Mouse (Mus musculus) intestine, postnatal 0 days (tissue): ENCODE data around the gene Has1. TPM values are rescaled to one million over a fixed set of nuclear protein-coding genes. Genes with fewer than 3 reads are reported as not detected.

Experiments used
- ATAC-seq: fragments of 200-750 bp; cut with Nextera tagmentation; 2 replicates; pipeline ENCODE4 v1.8.0; 2017; ENCODE audit warnings: mild to moderate bottlenecking, moderate TSS enrichment, moderate library complexity
- H3K27ac ChIP-seq: fragments of 300-500 bp; sonication (generic); 2 replicates; pipeline ENCODE4 v1.5.1; 2014; ENCODE audit warnings: mild to moderate bottlenecking, low read depth, low read length, moderate library complexity
- H3K27me3 ChIP-seq: fragments of 300-500 bp; sonication (generic); replicated peaks from 2 replicates; pipeline ENCODE4 v1.6.1; 2014; ENCODE audit warnings: low read length, mixed read lengths; ENCODE audit not compliant: control insufficient read depth, insufficient read depth
- H3K36me3 ChIP-seq: fragments of 300-500 bp; sonication (generic); 2 replicates; pipeline ENCODE4 v1.6.1; 2014; ENCODE audit warnings: mild to moderate bottlenecking, moderate library complexity; ENCODE audit not compliant: control insufficient read depth, insufficient read depth
- H3K4me1 ChIP-seq: fragments of 300-500 bp; sonication (generic); replicated peaks from 2 replicates; pipeline ENCODE4 v1.6.1; 2014; ENCODE audit warnings: antibody characterized with exemption, low read length, mixed read lengths; ENCODE audit not compliant: control insufficient read depth, insufficient read depth
- H3K4me2 ChIP-seq: fragments of 300-500 bp; sonication (generic); replicated peaks from 2 replicates; pipeline ENCODE4 v1.6.1; 2014; ENCODE audit warnings: low read depth, mild to moderate bottlenecking, moderate library complexity
- H3K4me3 ChIP-seq: fragments of 300-500 bp; sonication (generic); 2 replicates; pipeline ENCODE4 v1.5.1; 2014; ENCODE audit warnings: low read depth, low read length
- H3K9ac ChIP-seq: fragments of 300-500 bp; sonication (generic); 2 replicates; pipeline ENCODE4 v1.6.1; 2014; ENCODE audit warnings: mild to moderate bottlenecking, low read depth, low read length
- H3K9me3 ChIP-seq: fragments of 300-500 bp; sonication (generic); 2 replicates; pipeline ENCODE4 v1.6.1; 2016; ENCODE audit warnings: mixed run types; ENCODE audit not compliant: control insufficient read depth
- CTCF ChIP-seq: sonication (generic); IDR thresholded peaks from 2 replicates; pipeline ENCODE4 v1.5.1; 2016; ENCODE audit warnings: low read depth, mild to moderate bottlenecking, control low read depth, antibody characterized with exemption, moderate library complexity
- WGBS: fragments of 180-500 bp; shearing (Covaris S2); extraction: QIAGEN DNeasy Blood & Tissue Kit; methylation state at CpG from one replicate; pipeline ENCODE4 v1.1.7; 2014; 5-methylcytosine and 5-hydroxymethylcytosine counted together
- polyA plus RNA-seq: library from polyadenylated mRNA; unstranded; fragments of >200 nt; fragmentation: Nextera tagmentation; extraction: Ambion mirVana; gene quantifications from 2 replicates; pipeline ENCODE4 v1.2.1, GENCODE M21; 2015

Gene Has1
- polyA plus RNA-seq, 1 experiment from 2014 or later, result 0.66 TPM

DNA sequence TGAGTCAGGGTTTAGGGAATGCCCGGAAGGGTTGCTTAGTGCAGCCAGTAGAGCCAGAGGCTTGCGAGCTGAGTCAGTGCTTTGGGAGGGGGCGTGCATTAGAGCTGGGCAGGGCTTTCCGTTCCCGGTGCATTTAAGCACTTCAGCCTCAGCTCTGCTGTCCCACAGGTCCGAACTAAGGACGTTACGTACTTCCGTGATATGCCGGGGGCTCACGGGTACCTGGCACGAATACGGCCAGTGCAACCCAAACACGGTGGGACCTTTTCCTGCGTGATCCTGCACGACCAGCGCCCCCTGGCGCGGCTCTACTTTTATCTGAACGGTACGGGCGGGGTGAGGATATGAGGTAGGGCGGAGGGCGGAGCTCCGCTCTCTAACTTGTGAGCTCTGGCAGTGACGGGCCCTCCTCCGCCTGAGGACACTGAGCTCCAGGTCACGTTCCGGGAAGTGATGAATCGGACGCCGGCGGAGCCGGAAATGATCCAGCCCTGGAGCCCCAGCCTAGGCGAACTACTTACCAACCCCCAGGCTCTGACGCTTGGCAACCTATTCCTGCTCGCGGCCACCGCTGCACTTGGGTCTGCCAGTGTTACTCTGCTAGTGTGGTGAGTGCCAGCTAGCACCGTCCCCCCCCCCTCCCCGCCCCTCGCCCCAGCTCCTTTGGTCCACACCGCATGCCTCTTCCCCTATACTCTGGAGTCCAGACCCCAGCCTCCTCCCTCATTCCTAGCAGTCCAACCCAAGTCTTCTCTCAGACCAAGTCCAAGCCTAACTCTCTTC, 16.9 kb downstream of the Has1 start:
- Histone ChIP-seq H3K27me3 (no peaks in the 10 kb centered on the region), H3K36me3 (peaks cover 6% of the 10 kb centered on the region), H3K27ac (peak overlapping the region; percentile 91), H3K4me1 (no peaks in the 10 kb centered on the region; the same call in 1 of the 2 replicates), H3K9ac (peak overlapping the region; percentile 50), H3K4me2 (peak overlapping the region; percentile 71), H3K4me3 (peak overlapping the region; percentile 53), H3K9me3 (no peaks in the 10 kb centered on the region)
- ATAC-seq, result peak; percentile 100
- WGBS, result under 1% methylated on average over 43 of the region's 43 CpGs
- TF ChIP-seq CTCF, result peak; percentile 92

DNA sequence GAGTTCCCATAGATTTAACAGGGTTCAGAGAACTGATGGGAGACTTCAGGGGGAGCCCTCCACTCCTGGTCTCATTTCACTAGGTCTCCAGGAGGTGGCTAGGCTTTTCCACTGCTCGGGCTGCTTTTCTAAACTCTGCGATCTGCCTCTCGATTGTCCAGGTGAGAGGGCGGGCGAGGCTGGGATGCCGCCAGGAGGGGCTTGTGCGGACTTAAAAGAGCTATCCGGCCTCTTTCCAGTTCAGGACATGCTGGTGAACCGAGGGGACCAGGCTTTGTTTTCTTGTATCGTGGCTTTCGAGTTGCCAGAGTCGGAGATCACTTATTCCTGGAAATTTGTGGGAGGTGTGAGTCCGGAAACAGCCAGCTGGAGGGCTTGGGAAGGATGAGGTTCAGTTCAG, 17.6 kb downstream of the Has1 start:
- TF ChIP-seq CTCF, result no peak
- Histone ChIP-seq H3K27ac (peak overlapping the region; percentile 91), H3K4me2 (peak overlapping the region; percentile 71), H3K4me3 (peak overlapping the region; percentile 53), H3K27me3 (no peaks in the 10 kb centered on the region), H3K36me3 (peaks cover 6% of the 10 kb centered on the region), H3K9me3 (no peaks in the 10 kb centered on the region), H3K4me1 (no peaks in the 10 kb centered on the region; the same call in 1 of the 2 replicates), H3K9ac (peak overlapping the region; percentile 50)
- ATAC-seq, result no peak
- 9% methylated on average over 13 of the region's 13 CpGs for WGBS

DNA sequence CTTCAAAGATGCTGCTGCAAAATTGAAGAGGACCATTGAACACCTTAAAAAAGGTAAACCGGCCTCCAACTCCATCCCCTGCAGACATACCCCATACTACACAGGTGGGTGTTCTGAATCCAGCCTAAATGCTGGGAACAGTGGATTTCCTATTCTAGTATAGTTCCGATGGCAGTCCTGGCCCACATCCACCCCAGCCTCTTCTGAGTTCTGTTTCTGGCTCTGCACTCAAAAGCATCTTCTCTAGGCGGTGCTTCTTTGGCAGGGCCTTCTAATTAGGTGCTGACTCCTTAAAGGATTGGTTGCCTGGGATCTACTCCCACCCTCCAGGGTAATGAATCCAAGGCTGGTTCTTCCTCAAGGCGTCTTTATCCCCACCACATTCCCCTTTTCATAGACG, 18.9 kb downstream of the Has1 start:
- WGBS, result 76% methylated on average over 5 of the region's 5 CpGs

DNA sequence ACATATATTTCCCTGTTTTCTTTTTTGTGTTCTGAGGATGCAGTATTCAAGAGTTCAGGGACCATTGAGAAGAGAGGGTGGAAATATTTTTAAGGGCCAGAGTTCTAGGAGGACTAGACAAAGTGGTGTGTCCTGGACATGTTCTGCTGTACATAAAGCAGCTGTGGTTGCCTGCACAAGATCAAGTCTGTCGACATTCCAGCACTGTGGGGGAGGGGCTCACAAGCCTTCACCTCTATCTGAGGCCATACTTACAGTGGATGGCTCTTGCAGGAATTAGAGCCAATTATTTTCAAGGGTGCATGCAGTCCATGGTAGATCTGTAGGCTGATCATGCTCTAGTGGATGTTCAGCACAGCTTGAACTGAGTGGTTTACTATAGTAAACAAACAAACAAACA, 20.1 kb downstream of the Has1 start:
- no peak overlapping the region for H3K27ac ChIP-seq
- 0% methylated on average over 1 of the region's 1 CpGs for WGBS

More for the DNA sequence above, 18.9 kb downstream of the Has1 start:
- ATAC-seq, result no peak
- Histone ChIP-seq H3K9ac (no peak overlapping the region), H3K27me3 (no peaks in the 10 kb centered on the region), H3K4me1 (no peaks in the 10 kb centered on the region; the same call in 1 of the 2 replicates), H3K36me3 (peaks cover 6% of the 10 kb centered on the region), H3K4me2 (no peak overlapping the region), H3K4me3 (no peak overlapping the region), H3K27ac (no peak overlapping the region), H3K9me3 (no peaks in the 10 kb centered on the region)
- TF ChIP-seq CTCF, result no peak

DNA sequence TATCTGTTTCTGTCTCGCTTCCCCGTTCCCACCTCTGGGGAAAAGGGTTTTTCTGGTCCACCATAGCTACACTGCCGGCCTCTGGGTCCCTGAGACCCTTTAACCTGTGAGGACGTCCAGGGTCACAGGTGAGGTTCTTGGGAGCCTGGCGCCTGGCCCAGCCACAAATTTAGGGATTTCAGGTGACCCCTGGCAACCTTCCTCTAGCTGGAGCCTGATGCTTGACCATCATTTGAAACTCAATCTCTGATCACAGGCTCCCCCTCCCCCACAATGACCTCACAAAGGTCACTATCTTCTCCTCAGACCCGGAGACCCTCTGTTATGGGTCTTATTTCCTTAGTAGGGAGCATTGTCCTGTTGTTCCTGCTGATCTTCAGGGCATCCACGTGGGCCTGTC, 24.3 kb downstream of the Has1 start:
- Histone ChIP-seq H3K9ac (no peak overlapping the region), H3K9me3 (no peaks in the 10 kb centered on the region), H3K27me3 (no peaks in the 10 kb centered on the region), H3K4me3 (no peak overlapping the region), H3K36me3 (no peaks in the 10 kb centered on the region), H3K4me2 (peak overlapping the region; percentile 90; the same call in 1 of the 2 replicates), H3K27ac (no peak overlapping the region), H3K4me1 (no peaks in the 10 kb centered on the region)
- WGBS, result 73% methylated on average over 7 of the region's 7 CpGs
- TF ChIP-seq CTCF, result no peak
- no peak for ATAC-seq

More for the DNA sequence above, 20.1 kb downstream of the Has1 start:
- Histone ChIP-seq H3K4me2 (no peak overlapping the region), H3K36me3 (no peaks in the 10 kb centered on the region), H3K4me3 (no peak overlapping the region), H3K9me3 (no peaks in the 10 kb centered on the region), H3K4me1 (no peaks in the 10 kb centered on the region; the same call in 1 of the 2 replicates), H3K9ac (no peak overlapping the region), H3K27me3 (no peaks in the 10 kb centered on the region)
- no peak for TF ChIP-seq CTCF
- ATAC-seq, result no peak

DNA sequence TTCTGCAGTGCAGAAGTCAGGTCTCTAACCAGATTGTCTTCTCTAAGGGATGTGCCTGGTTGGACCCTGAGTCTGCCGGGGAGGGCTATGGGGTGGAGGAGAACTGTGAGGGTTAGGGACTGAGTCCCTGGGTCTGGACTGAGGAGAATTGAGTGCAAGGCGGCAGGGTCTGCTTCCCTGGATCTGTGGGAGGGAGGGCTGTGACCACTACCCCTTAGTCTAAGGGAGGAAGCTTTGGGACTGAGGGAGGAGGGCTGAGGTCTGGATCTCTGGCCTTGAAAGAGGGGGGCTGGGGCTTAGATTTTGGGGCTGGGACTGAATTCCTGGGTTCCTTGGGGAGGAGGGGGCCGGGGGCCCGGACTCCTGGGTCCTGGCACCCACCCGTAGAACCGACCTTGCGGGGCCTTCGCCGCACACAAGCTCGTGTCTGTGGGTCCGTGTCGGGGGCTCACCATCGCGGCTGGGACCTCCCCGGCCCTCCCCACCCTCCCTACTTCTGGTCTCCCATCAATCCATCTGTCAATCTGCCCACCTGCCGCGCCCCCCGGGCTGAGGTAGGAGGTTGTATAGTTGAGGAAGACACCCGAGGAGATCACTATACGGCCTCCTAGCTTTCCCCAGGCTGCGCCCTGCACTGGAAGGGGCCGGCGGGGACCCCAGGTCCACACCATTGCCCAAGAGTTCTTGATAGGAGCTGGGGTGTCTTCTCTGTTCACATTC, 25.0 kb downstream of the Has1 start:
- H3K27ac ChIP-seq, result no peak overlapping the region
- no peaks in the 10 kb centered on the region for H3K27me3 ChIP-seq
- peak overlapping the region; percentile 79 for H3K4me3 ChIP-seq
- ATAC-seq, result no peak
- peak overlapping the region; percentile 31 for H3K9ac ChIP-seq
- TF ChIP-seq CTCF, result no peak
- no peaks in the 10 kb centered on the region for H3K4me1 ChIP-seq
- no peaks in the 10 kb centered on the region for H3K9me3 ChIP-seq
- H3K4me2 ChIP-seq, result peak overlapping the region; percentile 90
- 62% methylated on average over 20 of the region's 23 CpGs for WGBS
- no peaks in the 10 kb centered on the region for H3K36me3 ChIP-seq
